Mouse (Mus musculus): Measurements from ENCODE around the gene Klhdc7a. TPM values are rescaled to one million over a fixed set of nuclear protein-coding genes. Genes with fewer than 3 reads are reported as not detected.

Gene Klhdc7a
- total RNA-seq, 2 experiments from 2014 or later, result 0.44 to 1.3 TPM

- no peak for DNase-seq (ENCODE audit: low spot score in 2 of 2)
These were observed 7.0 kb downstream of the Klhdc7a start for GRCm38 (mm10) chr4:139960724-139961315.

- DNase-seq (ENCODE audit: low spot score in 2 of 2), result no peak
These were observed 7.6 kb downstream of the Klhdc7a start for GRCm38 (mm10) chr4:139960086-139960713.

GRCm38 (mm10) chr4:139959188-139959587 is 8.6 kb downstream of the Klhdc7a start:
- DNase-seq (ENCODE audit: low spot score in 2 of 2), result no peak

- DNase-seq (ENCODE audit: low spot score in 2 of 2), result no peak
These were observed 16.8 kb downstream of the Klhdc7a start for GRCm38 (mm10) chr4:139950876-139951485.

- DNase-seq (ENCODE audit: low spot score in 2 of 2), result no peak
These were observed 17.4 kb downstream of the Klhdc7a start for GRCm38 (mm10) chr4:139950431-139950848.

GRCm38 (mm10) chr4:139948591-139948990 is 19.2 kb downstream of the Klhdc7a start:
- no peak for DNase-seq (ENCODE audit: low spot score in 2 of 2)

GRCm38 (mm10) chr4:139947341-139947740 is 20.5 kb downstream of the Klhdc7a start:
- DNase-seq (ENCODE audit: low spot score in 2 of 2), result no peak

- DNase-seq (ENCODE audit: low spot score in 2 of 2), result no peak
These were observed 26.0 kb downstream of the Klhdc7a start for GRCm38 (mm10) chr4:139941831-139942230.

- no peak for DNase-seq (ENCODE audit: low spot score in 2 of 2)
These were observed 32.3 kb downstream of the Klhdc7a start for GRCm38 (mm10) chr4:139935557-139935956.

GRCm38 (mm10) chr4:139932970-139933801 is 34.6 kb downstream of the Klhdc7a start:
- peak in 1 of 2 experiments; percentile 26 for DNase-seq (ENCODE audit: low spot score in 2 of 2)

GRCm38 (mm10) chr4:139931790-139932510 is 35.9 kb downstream of the Klhdc7a start:
- no peak for DNase-seq (ENCODE audit: low spot score in 2 of 2)

- DNase-seq (ENCODE audit: low spot score in 2 of 2), result no peak
These were observed 36.9 kb downstream of the Klhdc7a start for GRCm38 (mm10) chr4:139930885-139931284.

GRCm38 (mm10) chr4:139926161-139926561 is 41.7 kb downstream of the Klhdc7a start:
- no peak for DNase-seq (ENCODE audit: low spot score in 2 of 2)

- DNase-seq (ENCODE audit: low spot score in 2 of 2), result no peak
These were observed 42.3 kb downstream of the Klhdc7a start for GRCm38 (mm10) chr4:139925275-139926160.

- no peak for DNase-seq (ENCODE audit: low spot score in 2 of 2)
These were observed 51.1 kb downstream of the Klhdc7a start for GRCm38 (mm10) chr4:139916731-139917130.

Small RNA genes within 50 kb of the gene (microRNA-seq; reads per million reads assigned to microRNA genes)
- not detected for gene Mir2139

Other genes starting within 250 kb of the Klhdc7a start
- gene Pax7, start 134.5 kb downstream of the Klhdc7a start, total RNA-seq (2021), result 10 to 100 TPM; 21.6 to 22.3 TPM